Comparison of ENCODE assay signal across 9 mouse cellular contexts in genomic region chr9:63135356-63135755, GRCm38 (mm10). TPM values are rescaled to one million over a fixed set of nuclear protein-coding genes. Genes with fewer than 3 reads are reported as not detected.
DNase-seq lines count a peak whose midpoint lies in the region; ATAC-seq lines count a peak whose summit lies in the region.
"Had no signal": no experiment of that assay in that cellular context is flagged by ENCODE, and none has a peak within 500 bp of the region (broad histone marks: within the 10 kb centered on the region; RNA-seq: fewer than 3 reads in every experiment).

No protein-coding gene starts in this region.

- no peaks in the 10 kb centered on the region for H3K9me3 ChIP-seq in heart, embryonic 14.5 days (ENCODE audit: control insufficient read depth, low read length)
- no peaks in the 10 kb centered on the region for H3K9me3 ChIP-seq in hindbrain, embryonic 12.5 days (replicated peaks)
- no peaks in the 10 kb centered on the region for H3K9me3 ChIP-seq in midbrain, embryonic 14.5 days (ENCODE audit: control insufficient read depth, low read length)

- H3K4me1 ChIP-seq in heart, embryonic 14.5 days (ENCODE audit: control insufficient read depth in 2 of 2, insufficient read depth in 2 of 2, low read length in 2 of 2), result peaks cover 7 to 36% of the 10 kb centered on the region in 2 experiments
- peaks cover 47% of the 10 kb centered on the region for H3K4me1 ChIP-seq in hindbrain, embryonic 12.5 days
- H3K4me1 ChIP-seq in midbrain, embryonic 14.5 days (ENCODE audit: control insufficient read depth, insufficient read depth, low read length), result peaks cover 16% of the 10 kb centered on the region

- no peak overlapping the region for H3K27ac ChIP-seq in heart, embryonic 14.5 days (replicated peaks in 1 of 2; ENCODE audit: control insufficient read depth in 1 of 2, insufficient read depth in 1 of 2, low read depth in 2 of 2, low read length in 2 of 2)
- H3K27ac ChIP-seq in hindbrain, embryonic 12.5 days, result no peak overlapping the region
- no peak overlapping the region for H3K27ac ChIP-seq in midbrain, embryonic 14.5 days (replicated peaks; ENCODE audit: low read depth, low read length)

- no peaks in the 10 kb centered on the region for H3K36me3 ChIP-seq in heart, embryonic 14.5 days (ENCODE audit: control insufficient read depth, insufficient read depth, low read length)
- no peaks in the 10 kb centered on the region for H3K36me3 ChIP-seq in hindbrain, embryonic 12.5 days
- H3K36me3 ChIP-seq in midbrain, embryonic 14.5 days (ENCODE audit: control insufficient read depth, insufficient read depth, low read length), result no peaks in the 10 kb centered on the region

- ATAC-seq in heart, embryonic 14.5 days (ENCODE audit: insufficient number of reproducible peaks, insufficient read depth, low FRiP score, low read depth), result no peak
- no peak for ATAC-seq in hindbrain, embryonic 12.5 days (ENCODE audit: low FRiP score)
- no peak for ATAC-seq in midbrain, embryonic 14.5 days (ENCODE audit: low FRiP score, low TSS enrichment)

- H3K4me2 ChIP-seq in heart, embryonic 14.5 days (ENCODE audit: low read length), result peak overlapping the region; percentile 67
- peak overlapping the region; percentile 49 for H3K4me2 ChIP-seq in hindbrain, embryonic 12.5 days (replicated peaks)
- H3K4me2 ChIP-seq in midbrain, embryonic 14.5 days (ENCODE audit: low read length), result peak overlapping the region; percentile 40

- H3K27me3 ChIP-seq in heart, embryonic 14.5 days (ENCODE audit: control insufficient read depth, insufficient read depth, low read length), result peaks cover 72% of the 10 kb centered on the region
- H3K27me3 ChIP-seq in hindbrain, embryonic 12.5 days, result peaks cover 74% of the 10 kb centered on the region
- H3K27me3 ChIP-seq in midbrain, embryonic 14.5 days (ENCODE audit: control insufficient read depth, insufficient read depth, low read length), result peaks cover 68% of the 10 kb centered on the region

- H3K9ac ChIP-seq in heart, embryonic 14.5 days (ENCODE audit: low read length), result 0 out of 2 replicates have a peak overlapping the region, but pooled peaks have one; percentile 47
- H3K9ac ChIP-seq in hindbrain, embryonic 12.5 days, result no peak overlapping the region
- H3K9ac ChIP-seq in midbrain, embryonic 14.5 days (replicated peaks; ENCODE audit: low read length), result no peak overlapping the region

- 4% methylated on average over 11 of the region's 11 CpGs for WGBS in heart, embryonic 14.5 days
- WGBS in hindbrain, embryonic 12.5 days, result 4% methylated on average over 11 of the region's 11 CpGs
- 4% methylated on average over 11 of the region's 11 CpGs for WGBS in midbrain, embryonic 14.5 days

- no peak for DNase-seq in heart, adult 11 months
- DNase-seq in NIH3T3 (ENCODE audit: low read depth), result peak; percentile 18
- no peak for DNase-seq in midbrain, embryonic 14.5 days
- DNase-seq in embryo, embryonic 11 days, result no peak
- DNase-seq in urinary bladder, postnatal 10 days (ENCODE audit: low spot score), result no peak
- no peak for DNase-seq in adrenal gland, adult 8-10 months

- peak overlapping the region; percentile 17 to 37; a peak in 2 of 4 replicates for H3K4me3 ChIP-seq in heart, embryonic 14.5 days (ENCODE audit: control insufficient read depth in 1 of 2, insufficient read depth in 1 of 2, low read depth in 1 of 2, low read length in 2 of 2)
- peak overlapping the region; percentile 27 for H3K4me3 ChIP-seq in hindbrain, embryonic 12.5 days
- H3K4me3 ChIP-seq in midbrain, embryonic 14.5 days (replicated peaks; ENCODE audit: low read depth, low read length), result peak overlapping the region; percentile 7; the same call in 1 of the 2 replicates
- H3K4me3 ChIP-seq: erythroblast, embryonic 14.5 days had no signal

RNA-seq across cellular contexts. Expression of gene Skor1, which starts 13.4 kb away (rescaled TPM):
- polyA plus RNA-seq in heart, embryonic 14.5 days (2014; fragmentation: Nextera tagmentation; extraction: Ambion mirVana), result not detected in 2 replicates
- polyA plus RNA-seq in hindbrain, embryonic 12.5 days (2016; fragmentation: Nextera tagmentation; extraction: Ambion mirVana), result 24.0 and 27.1 TPM in 2 replicates
- polyA plus RNA-seq in midbrain, embryonic 14.5 days (2014; fragmentation: Nextera tagmentation; extraction: Ambion mirVana), result 5.0 TPM in 2 replicates
- under 1 TPM; 0.06 to 0.18 (median 0.12) TPM for total RNA-seq in adrenal gland, adult 8-10 months (2022)
